Mouse (Mus musculus) limb, embryonic 15.5 days (tissue): ENCODE results near the gene Oprm1. TPM values are rescaled to one million over a fixed set of nuclear protein-coding genes. Genes with fewer than 3 reads are reported as not detected.

Experiments used
- ATAC-seq: fragments of 200-750 bp; cut with Nextera tagmentation; 2 replicates; pipeline ENCODE4 v1.8.0; 2017; ENCODE audit warnings: low read depth, moderate TSS enrichment; ENCODE audit not compliant: insufficient number of reproducible peaks, low FRiP score, low TSS enrichment
- H3K27ac ChIP-seq: fragments of 300-500 bp; sonication (generic); 2 replicates; pipeline ENCODE4 v1.5.1; 2015; ENCODE audit warnings: moderate library complexity, mild to moderate bottlenecking, inconsistent platforms
- H3K27me3 ChIP-seq: fragments of 300-500 bp; sonication (generic); 2 replicates; pipeline ENCODE4 v1.6.1; 2015; ENCODE audit warnings: inconsistent platforms
- H3K36me3 ChIP-seq: fragments of 300-500 bp; sonication (generic); 2 replicates; pipeline ENCODE4 v1.6.1; 2015; ENCODE audit warnings: inconsistent platforms
- H3K4me1 ChIP-seq: fragments of 300-500 bp; sonication (generic); 2 replicates; pipeline ENCODE4 v1.6.1; 2015; ENCODE audit warnings: inconsistent platforms
- H3K4me2 ChIP-seq: fragments of 300-500 bp; sonication (generic); 2 replicates; pipeline ENCODE4 v1.6.1; 2015; ENCODE audit warnings: mild to moderate bottlenecking, inconsistent platforms
- H3K4me3 ChIP-seq: fragments of 300-500 bp; sonication (generic); 2 replicates; pipeline ENCODE4 v1.5.1; 2015; ENCODE audit warnings: mild to moderate bottlenecking, inconsistent platforms
- H3K9ac ChIP-seq: fragments of 300-500 bp; sonication (generic); 2 replicates; pipeline ENCODE4 v1.6.1; 2015; ENCODE audit warnings: inconsistent platforms
- H3K9me3 ChIP-seq: fragments of 300-500 bp; sonication (generic); 2 replicates; pipeline ENCODE4 v1.6.1; 2016; ENCODE audit warnings: inconsistent platforms
- WGBS: fragments of 180-500 bp; shearing (Covaris S2); methylation state at CpG from one replicate; pipeline ENCODE4 v1.1.7; 2015; 5-methylcytosine and 5-hydroxymethylcytosine counted together
- polyA plus RNA-seq: library from polyadenylated mRNA; unstranded; fragments of >200 nt; fragmentation: Nextera tagmentation; extraction: Ambion mirVana; gene quantifications from 2 replicates; pipeline ENCODE4 v1.2.1, GENCODE M21; 2015

Gene Oprm1
- polyA plus RNA-seq, 1 experiment from 2014 or later, result not detected

DNA sequence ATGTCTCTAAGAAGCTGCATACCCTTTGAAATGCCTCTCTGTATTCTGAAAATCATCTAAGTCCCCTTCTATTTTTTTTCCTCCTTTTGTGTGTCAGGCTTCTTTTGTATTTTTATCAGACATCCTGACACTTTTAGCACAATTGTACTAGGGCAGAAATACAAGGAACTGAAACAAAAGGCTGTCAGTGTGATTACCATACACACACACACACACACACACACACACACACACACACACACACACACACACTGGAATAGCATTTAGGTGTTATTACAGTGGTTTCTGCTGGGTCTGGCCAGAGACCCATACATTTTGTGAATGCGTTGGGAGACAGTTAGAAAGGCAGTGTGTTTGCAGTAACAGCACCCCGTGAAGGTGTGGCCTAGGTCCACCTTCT is 275.2 kb downstream of the Oprm1 start:
- Histone ChIP-seq H3K9me3 (no peaks in the 10 kb centered on the region), H3K36me3 (no peaks in the 10 kb centered on the region), H3K4me1 (no peaks in the 10 kb centered on the region), H3K4me3 (no peak overlapping the region), H3K27me3 (no peaks in the 10 kb centered on the region), H3K27ac (no peak overlapping the region), H3K9ac (no peak overlapping the region), H3K4me2 (no peak overlapping the region)
- WGBS, result 82% methylated on average over 2 of the region's 2 CpGs
- no peak for ATAC-seq

DNA sequence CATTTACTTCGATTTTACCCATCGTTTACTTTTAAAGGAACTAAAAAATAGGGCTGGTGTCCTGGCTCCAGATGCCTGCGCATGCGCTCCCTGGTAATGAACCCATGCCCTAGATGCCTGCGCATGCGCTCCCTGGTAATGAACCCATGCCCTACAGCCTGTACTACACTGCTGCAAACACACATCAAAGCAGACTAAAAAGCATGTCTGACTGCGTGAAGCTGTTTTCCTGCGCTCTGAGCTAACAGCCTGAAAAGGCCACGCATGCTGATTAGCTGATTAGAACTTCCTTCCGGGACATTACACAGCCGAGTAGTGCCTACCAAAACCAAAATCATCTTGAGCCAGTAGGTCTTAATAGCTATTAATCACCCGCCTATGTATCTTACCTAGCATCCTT is 277.2 kb downstream of the Oprm1 start:
- Histone ChIP-seq H3K9me3 (no peaks in the 10 kb centered on the region), H3K4me3 (no peak overlapping the region), H3K9ac (no peak overlapping the region), H3K36me3 (no peaks in the 10 kb centered on the region), H3K4me2 (no peak overlapping the region), H3K27me3 (no peaks in the 10 kb centered on the region), H3K27ac (no peak overlapping the region), H3K4me1 (no peaks in the 10 kb centered on the region)
- WGBS, result 77% methylated on average over 12 of the region's 12 CpGs
- ATAC-seq, result no peak

DNA sequence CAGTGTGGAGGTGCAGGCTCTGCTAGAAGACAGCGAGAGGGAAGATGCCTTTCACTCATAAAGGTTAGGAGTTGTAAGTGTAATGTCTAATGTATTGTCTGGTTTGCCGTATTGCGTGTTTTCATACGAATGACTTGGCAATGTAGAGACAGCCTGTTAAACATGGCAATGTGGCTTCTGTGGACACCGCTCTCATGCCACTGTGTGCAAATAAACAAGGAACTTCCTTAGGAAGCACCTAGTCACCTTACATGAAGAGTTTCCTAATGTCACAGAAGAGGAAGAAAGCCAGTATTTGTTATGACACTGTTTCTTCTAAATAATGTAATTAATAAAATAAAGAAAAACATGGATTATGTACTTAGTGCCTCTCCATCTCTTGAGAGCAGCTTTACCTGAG is 278.9 kb downstream of the Oprm1 start:
- no peak overlapping the region for H3K4me2 ChIP-seq
- no peaks in the 10 kb centered on the region for H3K36me3 ChIP-seq
- no peaks in the 10 kb centered on the region for H3K4me1 ChIP-seq
- no peak overlapping the region for H3K27ac ChIP-seq
- H3K9ac ChIP-seq, result no peak overlapping the region
- WGBS, result 93% methylated on average over 5 of the region's 5 CpGs
- H3K27me3 ChIP-seq, result no peaks in the 10 kb centered on the region
- no peak for ATAC-seq
- H3K4me3 ChIP-seq, result no peak overlapping the region
- H3K9me3 ChIP-seq, result no peaks in the 10 kb centered on the region

DNA sequence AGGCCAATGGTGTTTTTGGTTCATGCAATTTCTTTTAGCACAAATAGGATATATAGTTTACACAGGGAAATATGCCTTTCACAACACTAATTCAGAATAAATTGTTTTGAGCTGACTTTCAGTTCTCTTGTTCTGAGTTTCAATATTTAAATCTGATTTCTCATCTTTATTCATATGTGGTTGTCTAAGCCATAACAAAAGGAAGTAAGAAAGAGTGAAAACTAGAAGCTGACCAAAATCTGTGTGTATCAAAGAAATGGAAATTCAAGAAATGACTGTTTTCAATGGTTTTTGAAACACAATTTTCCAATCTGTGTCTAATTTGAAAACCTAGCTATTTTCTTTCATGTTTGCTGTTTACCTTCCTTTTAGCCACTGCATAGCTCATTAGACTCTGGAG is 282.7 kb downstream of the Oprm1 start:
- H3K4me2 ChIP-seq, result no peak overlapping the region
- ATAC-seq, result no peak
- no peak overlapping the region for H3K4me3 ChIP-seq
- no peaks in the 10 kb centered on the region for H3K9me3 ChIP-seq
- H3K4me1 ChIP-seq, result no peaks in the 10 kb centered on the region
- no peaks in the 10 kb centered on the region for H3K36me3 ChIP-seq
- H3K9ac ChIP-seq, result no peak overlapping the region
- H3K27me3 ChIP-seq, result no peaks in the 10 kb centered on the region
- H3K27ac ChIP-seq, result no peak overlapping the region

DNA sequence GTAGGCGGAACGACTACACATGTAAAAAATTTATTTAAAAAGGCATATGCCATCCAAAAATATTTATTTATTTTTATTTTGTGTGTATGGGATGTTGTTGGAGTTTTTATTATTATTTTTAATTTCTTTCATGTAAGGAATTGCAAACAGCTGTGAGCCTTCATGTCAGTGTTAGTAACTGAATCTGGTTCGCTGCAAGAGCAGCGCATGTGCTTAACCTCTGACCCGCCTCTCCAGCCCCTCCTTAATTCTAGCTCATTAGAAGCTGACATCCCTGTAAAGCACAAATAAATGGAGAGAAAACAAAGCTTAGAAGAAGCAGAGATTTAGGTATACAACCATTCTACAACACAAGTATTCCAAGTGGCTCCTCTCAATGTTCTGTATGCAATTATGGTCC is 285.6 kb downstream of the Oprm1 start:
- Histone ChIP-seq H3K27me3 (no peaks in the 10 kb centered on the region), H3K9ac (no peak overlapping the region), H3K9me3 (no peaks in the 10 kb centered on the region), H3K27ac (no peak overlapping the region), H3K36me3 (no peaks in the 10 kb centered on the region), H3K4me2 (no peak overlapping the region), H3K4me1 (0 out of 2 replicates have a peak, but pooled peaks cover 2% of the 10 kb centered on the region), H3K4me3 (no peak overlapping the region)
- 72% methylated on average over 5 of the region's 5 CpGs for WGBS
- ATAC-seq, result no peak

DNA sequence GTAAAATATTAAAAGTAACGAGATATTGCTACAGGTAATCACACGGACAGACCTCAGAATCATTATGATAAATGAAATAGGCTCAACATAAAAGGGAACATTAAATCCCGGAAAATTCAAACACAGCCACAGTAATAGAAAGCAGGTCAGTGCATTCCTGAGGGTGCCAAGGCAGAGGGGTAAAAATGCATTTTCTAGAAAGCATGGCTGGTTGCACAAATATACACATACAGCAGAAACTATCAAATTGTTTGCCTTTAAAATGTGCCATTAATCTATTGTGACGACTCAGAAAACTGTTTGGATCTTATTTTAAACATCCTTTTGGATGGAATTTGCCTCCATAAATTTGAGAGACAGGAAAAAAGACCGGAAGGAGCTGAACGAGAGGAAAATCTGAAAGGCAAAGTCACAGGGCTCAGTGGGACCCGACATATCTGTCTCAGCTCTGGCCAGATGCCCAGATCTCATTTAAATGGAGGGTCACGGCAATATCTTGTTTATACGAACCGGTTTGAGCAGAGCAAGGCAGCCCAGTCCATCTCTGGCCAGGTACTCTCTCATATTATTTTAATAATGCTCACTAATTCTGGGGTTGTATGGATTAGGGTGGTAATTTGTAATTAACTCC is 289.1 kb downstream of the Oprm1 start:
- no peak overlapping the region for H3K27ac ChIP-seq
- no peak overlapping the region for H3K4me2 ChIP-seq
- no peak for ATAC-seq
- H3K9ac ChIP-seq, result no peak overlapping the region
- no peak overlapping the region for H3K4me3 ChIP-seq
- peaks cover 4% of the 10 kb centered on the region; the same call in 1 of the 2 replicates for H3K4me1 ChIP-seq
- 22% methylated on average over 10 of the region's 10 CpGs for WGBS
- no peaks in the 10 kb centered on the region for H3K9me3 ChIP-seq
- H3K36me3 ChIP-seq, result no peaks in the 10 kb centered on the region
- H3K27me3 ChIP-seq, result no peaks in the 10 kb centered on the region

DNA sequence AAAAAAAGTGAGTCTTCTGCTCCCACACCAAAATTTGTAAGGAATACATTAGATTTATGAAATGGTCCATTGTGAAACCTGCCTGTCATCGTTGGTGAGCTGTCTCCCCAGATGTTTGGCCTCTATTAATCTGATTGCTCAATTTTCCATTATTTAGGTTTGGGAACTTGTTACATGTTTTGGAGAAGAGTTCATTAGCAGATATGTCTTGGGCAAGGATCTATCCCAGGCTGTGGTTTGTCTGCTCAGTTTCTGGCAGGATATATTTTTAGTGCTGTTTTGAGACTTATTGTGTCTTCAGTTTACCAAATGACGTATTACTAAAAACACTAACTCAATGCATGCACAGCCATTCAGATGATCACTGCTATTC is 289.6 kb downstream of the Oprm1 start:
- H3K9me3 ChIP-seq, result no peaks in the 10 kb centered on the region
- peaks cover 7% of the 10 kb centered on the region; the same call in 1 of the 2 replicates for H3K4me1 ChIP-seq
- no peaks in the 10 kb centered on the region for H3K27me3 ChIP-seq
- H3K27ac ChIP-seq, result no peak overlapping the region
- no peak overlapping the region for H3K9ac ChIP-seq
- H3K4me3 ChIP-seq, result no peak overlapping the region
- no peak overlapping the region for H3K4me2 ChIP-seq
- no peaks in the 10 kb centered on the region for H3K36me3 ChIP-seq
- 62% methylated on average over 2 of the region's 2 CpGs for WGBS
- no peak for ATAC-seq

DNA sequence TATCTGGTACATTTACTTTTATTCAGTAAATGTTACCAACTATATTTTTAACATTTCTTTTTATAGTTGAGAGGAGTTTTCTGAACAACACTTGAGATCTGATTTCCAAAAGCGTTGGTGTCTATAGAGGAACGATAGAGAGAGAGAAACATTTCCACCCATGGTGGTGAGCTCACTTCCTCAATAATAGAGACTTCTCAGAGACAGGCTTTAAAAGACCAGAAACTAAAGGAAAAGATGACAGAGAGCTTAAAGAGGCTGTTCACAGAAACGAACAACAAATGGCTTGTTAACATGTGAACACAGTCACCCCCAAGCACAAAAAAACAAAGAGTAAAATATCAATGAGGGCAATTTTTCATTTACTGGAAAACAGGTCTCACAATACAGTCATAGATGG is 291.6 kb downstream of the Oprm1 start:
- Histone ChIP-seq H3K4me3 (no peak overlapping the region), H3K9ac (no peak overlapping the region), H3K4me2 (no peak overlapping the region), H3K27ac (no peak overlapping the region), H3K4me1 (peaks cover 7% of the 10 kb centered on the region; the same call in 1 of the 2 replicates), H3K9me3 (no peaks in the 10 kb centered on the region), H3K36me3 (no peaks in the 10 kb centered on the region), H3K27me3 (no peaks in the 10 kb centered on the region)
- WGBS, result 62% methylated on average over 3 of the region's 3 CpGs
- no peak for ATAC-seq

DNA sequence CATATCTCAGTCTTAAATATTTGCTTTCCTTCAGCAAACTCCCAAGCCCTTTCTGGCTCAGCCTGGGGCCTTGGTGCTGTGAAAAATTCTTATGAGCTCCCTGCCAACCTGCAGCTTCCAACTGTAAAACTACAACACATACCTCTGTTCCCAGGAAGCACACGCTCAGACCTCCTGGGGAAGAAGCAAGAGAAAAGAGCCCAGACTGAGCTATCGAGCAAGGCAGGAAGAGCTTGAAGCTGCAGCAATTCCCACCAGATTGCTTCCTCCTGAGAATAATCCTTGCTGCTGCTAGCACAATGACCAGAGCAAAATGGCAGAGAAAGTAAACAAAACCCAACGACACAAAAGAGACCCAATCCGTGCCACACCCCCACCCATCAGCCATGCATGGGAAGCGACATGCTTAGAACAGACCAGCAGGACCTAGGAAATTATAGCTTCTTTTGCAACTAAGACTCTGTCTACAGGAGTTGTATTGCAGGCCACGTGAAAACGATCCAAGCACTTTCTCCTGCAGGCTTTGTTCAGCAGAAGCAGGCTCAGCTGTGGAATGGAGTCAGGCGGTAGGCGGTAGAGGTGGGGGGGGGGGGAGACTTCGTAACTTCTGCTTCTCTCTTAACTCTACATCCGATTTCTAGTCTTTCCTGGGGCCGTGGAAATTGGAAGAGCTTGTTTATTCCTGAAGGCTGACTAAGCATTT is 294.2 kb downstream of the Oprm1 start, which contains the start of gene Ipcef1:
Gene Ipcef1, minus strand, starts transcription at position 164 of the 703 bp plus-strand sequence.
- Histone ChIP-seq H3K4me2 (no peak within 1 kb of the TSS), H3K4me3 (no peak within 1 kb of the TSS), H3K9ac (no peak within 1 kb of the TSS), H3K27me3 (no peaks in the 10 kb centered on the region), H3K36me3 (no peaks in the 10 kb centered on the region), H3K9me3 (no peaks in the 10 kb centered on the region), H3K4me1 (peaks cover 7% of the 10 kb centered on the region; the same call in 1 of the 2 replicates), H3K27ac (no peak within 1 kb of the TSS)
- no peak for ATAC-seq
- WGBS, result 33% methylated on average over 12 of the region's 12 CpGs

DNA sequence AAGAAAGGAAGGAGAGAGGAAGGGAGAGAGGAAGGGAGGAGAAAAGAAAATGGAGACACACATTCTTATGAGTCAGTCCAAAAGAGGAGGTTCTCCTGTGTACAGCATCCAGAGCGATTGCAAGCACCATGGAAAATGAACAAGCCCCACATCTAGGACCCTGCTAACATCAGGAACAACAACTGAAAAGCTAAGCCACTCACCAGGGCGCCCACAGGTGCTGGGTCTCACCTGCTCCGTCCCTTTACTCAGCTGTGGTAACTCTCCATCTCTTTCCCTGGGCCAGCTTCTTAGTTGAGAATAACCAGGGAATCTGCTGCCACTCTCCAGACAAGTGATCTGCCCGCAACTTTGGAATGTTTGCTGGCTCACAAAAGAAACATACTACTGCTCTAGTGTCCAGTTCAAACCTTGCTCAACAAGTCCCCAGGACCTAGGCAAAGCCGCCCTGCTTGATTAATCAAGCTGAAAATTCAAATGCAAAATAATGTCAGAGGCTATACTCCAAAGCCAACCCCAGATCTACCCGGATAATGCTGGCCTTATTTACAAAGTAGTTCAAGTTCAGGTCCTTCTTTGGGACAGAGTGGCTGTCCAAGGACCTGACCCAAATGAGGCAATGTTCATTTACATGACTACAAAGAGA is 296.4 kb downstream of the Oprm1 start:
- H3K36me3 ChIP-seq, result no peaks in the 10 kb centered on the region
- WGBS, result 78% methylated on average over 6 of the region's 6 CpGs
- H3K27ac ChIP-seq, result no peak overlapping the region
- no peaks in the 10 kb centered on the region for H3K9me3 ChIP-seq
- H3K4me1 ChIP-seq, result peaks cover 6% of the 10 kb centered on the region; the same call in 1 of the 2 replicates
- no peak for ATAC-seq
- H3K27me3 ChIP-seq, result no peaks in the 10 kb centered on the region
- no peak overlapping the region for H3K4me3 ChIP-seq
- no peak overlapping the region for H3K4me2 ChIP-seq
- H3K9ac ChIP-seq, result no peak overlapping the region

DNA sequence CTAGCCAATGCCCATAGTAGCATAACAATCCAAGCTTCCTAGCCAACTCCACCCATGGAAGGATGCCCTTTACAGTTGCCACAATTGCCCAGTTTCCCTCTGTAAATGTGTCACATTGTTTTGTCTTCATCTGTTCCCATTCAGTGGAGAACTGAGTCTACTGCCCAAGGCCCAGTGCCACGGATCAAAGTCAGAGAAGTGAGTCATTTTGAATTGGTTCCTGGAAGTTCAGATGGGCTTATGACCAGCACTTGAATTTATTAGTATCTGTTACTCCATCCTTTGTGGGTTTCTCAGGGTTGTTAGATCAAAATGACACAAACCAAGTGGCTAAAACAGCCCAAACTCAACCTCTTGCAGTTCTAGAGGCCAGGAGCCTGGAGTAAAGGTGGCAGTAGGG is 299.2 kb downstream of the Oprm1 start:
- WGBS, result 76% methylated on average over 1 of the region's 1 CpGs
- Histone ChIP-seq H3K4me2 (no peak overlapping the region), H3K27ac (no peak overlapping the region), H3K9me3 (no peaks in the 10 kb centered on the region), H3K36me3 (no peaks in the 10 kb centered on the region), H3K4me1 (peaks cover 2% of the 10 kb centered on the region; the same call in 1 of the 2 replicates), H3K4me3 (no peak overlapping the region), H3K27me3 (no peaks in the 10 kb centered on the region), H3K9ac (no peak overlapping the region)
- no peak for ATAC-seq

DNA sequence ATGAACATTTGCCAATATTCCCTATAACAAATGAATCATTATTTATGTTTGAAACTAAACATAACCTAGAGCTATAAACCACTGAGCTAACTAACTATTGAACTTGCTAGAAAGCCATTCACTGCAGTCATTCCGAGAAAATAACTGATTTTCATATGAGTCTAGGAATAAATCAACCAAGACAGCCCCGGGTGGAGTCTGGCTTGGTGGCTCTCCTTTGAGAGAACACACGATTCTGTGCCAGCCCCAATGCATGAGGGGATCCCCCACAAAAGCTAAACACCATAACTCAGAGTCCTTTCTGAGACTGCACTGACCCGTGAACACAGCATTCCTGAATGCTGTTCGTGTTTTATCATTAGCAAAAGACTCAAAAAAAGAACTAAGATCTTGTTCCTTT is 302.0 kb downstream of the Oprm1 start:
- Histone ChIP-seq H3K4me3 (no peak overlapping the region), H3K27me3 (no peaks in the 10 kb centered on the region), H3K9ac (no peak overlapping the region), H3K4me2 (no peak overlapping the region), H3K27ac (no peak overlapping the region), H3K4me1 (no peaks in the 10 kb centered on the region), H3K9me3 (no peaks in the 10 kb centered on the region), H3K36me3 (no peaks in the 10 kb centered on the region)
- WGBS, result 68% methylated on average over 5 of the region's 5 CpGs
- ATAC-seq, result no peak
